Mouse (Mus musculus): ENCODE measurements around the gene Prcp.

GRCm38 (mm10) chr7:92890618-92891230, 16.5 kb downstream of the Prcp start:
- TF ChIP-seq CTCF (IDR thresholded peaks at IDR 0.05; ENCODE audit: low read depth, low read length): no peak
- no peak for TF ChIP-seq POLR2A (IDR thresholded peaks at IDR 0.05; ENCODE audit: extremely low read depth, insufficient read depth, low read length)
